Mouse (Mus musculus) urinary bladder, postnatal 36 days (tissue): ENCODE measurements around the gene I830077J02Rik.

ENCODE experiments used
- DNase-seq, 2 experiments: peaks; one replicate each; pipeline ENCODE4 v3.0.0; 2022; ENCODE audit warnings: low spot score in 2 of 2, mixed read lengths in 1 of 2

I830077J02Rik gene

DNA sequence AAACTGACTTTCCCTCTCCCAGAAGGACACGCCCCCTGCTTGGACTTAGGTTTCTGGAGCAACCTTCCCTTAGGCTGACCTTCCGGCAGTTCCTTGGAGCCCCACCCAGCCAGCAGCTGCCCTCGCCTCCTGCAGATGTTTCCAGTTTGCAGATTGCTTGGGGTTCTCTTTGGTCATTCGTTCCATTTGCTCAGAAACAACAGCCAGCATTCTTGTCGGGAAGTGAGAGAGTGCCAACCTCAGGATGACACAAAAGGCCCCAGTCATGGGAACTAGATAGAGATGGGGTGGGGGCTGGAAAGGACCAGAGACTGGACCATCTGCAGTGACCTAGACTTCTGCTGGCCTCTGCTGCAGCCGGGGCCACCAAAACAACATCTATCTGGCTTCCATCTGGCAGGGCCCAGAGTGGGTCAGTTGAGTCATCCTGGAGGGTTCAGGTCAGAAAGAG is 38.5 kb downstream of the I830077J02Rik start:
- peak in 1 of 2 experiments; percentile 49 for DNase-seq

DNA sequence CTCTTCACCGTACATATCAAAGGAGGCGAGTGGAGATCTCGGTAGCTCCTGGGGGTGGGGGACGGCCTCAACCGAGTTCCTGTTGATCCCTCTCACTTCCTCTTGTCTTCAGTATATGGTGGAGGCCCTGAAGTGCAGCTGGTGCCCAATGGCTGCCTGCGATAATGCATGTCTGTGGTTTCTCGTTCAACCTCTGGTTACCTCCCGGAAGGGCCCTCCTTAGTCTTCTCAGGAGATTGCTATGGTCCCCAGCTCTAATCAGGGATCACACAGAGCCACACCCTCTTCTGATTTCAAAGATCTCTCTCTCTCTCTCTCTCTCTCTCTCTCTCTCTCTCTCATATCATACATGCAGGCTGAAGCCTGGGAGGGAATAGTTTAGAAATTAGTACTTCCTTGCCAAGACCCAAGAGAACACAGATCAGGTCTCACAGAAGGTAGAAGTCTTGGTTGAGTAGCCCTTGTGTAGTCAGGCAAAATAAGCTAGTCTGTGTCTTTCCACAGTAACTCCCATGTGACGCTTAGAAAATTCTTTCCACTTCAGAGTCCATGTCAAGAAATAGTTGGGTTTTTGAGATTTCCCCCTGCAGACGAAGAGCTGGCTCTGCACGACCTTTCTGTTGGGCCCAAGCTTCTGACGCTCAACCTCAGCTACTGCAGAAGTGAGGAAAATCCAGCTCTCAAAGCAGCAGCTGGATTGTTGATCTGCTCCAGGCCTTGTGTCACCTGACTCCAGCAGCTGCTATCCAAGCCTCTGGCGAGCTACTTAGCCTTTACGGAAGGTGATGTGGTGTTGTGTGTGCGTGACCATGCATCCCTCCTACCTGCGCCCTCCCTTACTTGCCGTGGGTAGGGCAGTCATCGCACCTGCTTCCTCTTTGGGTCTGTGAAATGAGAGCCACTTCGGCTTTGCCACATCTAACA is 39.6 kb downstream of the I830077J02Rik start:
- DNase-seq: no peak

DNA sequence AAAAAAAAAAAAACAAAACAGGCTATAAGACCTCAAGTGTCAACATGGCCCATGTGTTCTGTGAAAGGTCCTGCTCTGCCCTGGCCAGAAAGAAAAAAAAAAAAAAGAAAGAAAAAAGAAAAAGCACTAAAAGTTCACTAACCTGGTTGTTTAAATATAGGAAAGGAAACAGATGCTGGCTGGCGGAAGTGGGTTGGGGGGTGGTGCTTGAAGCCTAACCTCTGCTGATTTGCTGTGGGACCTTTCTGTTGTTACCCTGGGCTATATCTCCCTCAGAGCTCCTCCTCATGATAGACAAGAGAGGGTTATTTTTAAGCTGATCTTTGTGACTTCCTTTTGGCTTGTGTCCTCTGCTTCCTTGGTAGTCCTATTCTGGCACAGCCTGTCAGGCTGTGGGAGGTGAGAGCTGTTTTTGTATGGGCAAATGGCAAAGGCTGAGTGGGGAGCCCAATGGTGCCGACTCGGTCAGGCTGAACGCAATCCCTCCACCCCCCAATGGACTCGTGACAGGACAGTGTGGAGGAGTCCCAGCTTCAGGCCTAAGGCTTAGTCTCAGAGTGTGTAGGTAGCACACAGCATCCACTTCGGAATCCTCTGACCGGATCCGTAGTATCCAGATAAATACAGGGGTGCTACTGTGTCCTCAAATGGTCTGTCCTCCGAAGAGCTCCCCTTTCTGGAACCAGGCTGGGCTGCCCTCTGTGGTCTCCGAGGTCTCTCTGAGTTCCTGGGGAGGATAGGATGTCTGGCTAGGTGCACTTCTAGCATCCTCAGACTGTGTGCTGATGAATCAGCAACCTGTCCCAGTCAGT is 40.5 kb downstream of the I830077J02Rik start:
- no peak for DNase-seq

DNA sequence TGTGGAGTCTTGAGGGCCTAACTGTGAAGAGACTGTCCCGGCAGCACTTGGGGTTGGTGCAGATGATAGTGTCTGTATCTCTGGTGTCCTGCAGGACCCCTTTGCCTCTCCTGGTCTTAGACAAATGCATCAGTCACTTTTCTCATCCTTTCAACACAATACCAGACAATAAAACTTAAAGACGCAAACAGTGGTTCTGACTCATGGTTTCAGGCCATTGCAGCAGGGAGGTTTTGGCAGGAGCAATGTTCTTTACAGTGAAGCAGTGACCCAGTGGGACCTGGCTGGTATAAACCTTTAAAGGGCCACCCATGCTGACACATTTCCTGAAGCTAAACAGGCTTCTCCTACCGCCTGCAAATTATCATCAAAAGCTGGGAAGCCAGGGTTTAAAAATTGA is 41.3 kb downstream of the I830077J02Rik start:
- DNase-seq: no peak

DNA sequence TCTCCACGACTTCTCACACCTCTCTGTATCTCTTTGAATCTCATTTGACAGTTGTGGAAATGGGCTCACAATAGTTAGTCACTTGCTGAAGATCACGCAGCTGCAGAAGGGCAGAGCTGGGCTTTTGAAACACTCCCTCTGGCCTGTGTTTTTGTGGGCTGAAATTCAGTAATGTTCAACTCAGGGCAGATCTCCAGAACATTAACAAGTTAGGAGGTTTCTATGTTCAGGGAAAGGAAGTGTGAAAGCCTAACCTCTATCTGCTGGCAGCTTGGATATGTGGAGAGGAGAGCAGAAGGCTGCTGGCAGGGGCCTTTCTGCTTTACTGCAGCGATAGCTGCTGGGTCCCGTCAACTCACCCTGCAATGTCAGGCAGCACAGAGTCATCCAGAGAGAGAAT is 42.2 kb downstream of the I830077J02Rik start:
- no peak for DNase-seq

DNA sequence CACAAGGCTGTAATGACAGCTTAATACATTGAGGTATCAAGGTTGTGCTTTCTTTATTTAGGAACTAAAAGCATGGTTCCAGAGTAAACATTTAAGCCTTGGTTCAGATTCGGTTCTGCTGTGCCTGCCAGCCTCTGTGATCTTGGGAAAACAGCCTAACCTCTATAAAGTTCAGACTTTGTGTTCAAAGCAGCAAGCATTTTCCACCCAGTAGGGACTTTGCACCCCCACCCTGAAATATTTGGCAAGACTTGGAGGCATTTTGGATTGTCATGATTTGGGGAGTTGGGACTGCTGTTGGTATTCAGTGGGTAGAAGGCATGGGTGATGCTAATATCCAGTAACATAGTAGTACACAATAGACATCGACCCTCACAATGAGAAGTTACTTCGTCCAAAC is 43.5 kb downstream of the I830077J02Rik start:
- DNase-seq: no peak

DNA sequence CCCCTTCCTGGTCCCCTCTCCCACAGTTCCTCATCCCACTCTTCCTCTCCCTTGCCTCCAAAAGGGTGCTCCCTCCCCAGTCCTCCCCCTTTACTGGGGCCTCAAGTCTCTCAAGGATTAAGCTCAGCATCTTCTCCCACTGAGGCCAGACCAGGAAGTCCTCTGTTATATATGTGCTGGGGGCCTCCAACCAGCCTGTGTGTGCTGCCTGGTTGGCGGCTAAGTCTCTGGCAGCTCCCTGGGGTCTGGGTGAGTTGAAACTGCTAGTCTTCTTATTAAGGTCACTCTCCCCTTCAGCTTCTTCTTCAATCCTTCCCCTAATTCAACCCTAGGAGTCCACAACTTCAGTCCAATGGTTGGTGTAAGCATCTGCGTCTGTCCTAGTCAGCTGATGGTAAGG is 49.4 kb downstream of the I830077J02Rik start:
- no peak for DNase-seq

DNA sequence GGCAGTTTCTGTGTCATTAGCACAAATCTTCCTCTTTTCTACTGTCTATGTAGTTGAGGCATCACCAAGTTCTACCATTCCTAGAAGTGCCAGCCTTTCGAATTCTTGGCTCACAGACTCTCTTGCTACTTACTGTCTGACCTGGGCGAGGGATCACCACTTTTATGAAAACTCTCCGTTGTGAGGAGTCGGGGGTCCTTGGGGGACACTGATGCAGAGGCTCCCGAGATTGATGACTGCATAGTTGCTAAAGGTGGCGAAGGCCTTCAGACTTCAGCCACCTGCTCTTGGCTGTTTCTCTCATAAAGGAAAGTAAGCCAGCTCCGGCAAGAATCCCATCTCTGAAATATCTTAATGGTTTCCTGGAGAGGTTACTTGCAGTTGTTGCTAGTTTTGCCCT is 50.4 kb downstream of the I830077J02Rik start:
- no peak for DNase-seq

DNA sequence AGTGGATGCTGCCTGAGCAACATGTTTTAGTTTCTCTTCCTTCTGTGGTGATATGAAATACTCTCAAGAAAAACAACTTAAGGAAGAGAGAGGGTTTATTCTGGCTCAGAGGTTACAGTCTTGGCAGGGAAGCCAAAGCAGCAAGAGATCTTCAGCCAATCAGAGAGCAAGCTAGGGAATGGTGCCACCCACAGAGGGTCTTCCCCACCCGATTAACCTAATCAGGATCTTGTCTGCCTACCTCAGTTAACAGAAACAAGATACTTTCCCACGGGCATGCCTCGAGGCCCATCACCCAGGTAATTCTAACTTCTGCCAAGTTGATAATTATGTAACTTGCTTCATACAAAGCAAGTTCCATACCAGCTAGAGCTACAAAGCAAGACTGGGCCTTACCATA is 52.0 kb downstream of the I830077J02Rik start:
- no peak for DNase-seq

DNA sequence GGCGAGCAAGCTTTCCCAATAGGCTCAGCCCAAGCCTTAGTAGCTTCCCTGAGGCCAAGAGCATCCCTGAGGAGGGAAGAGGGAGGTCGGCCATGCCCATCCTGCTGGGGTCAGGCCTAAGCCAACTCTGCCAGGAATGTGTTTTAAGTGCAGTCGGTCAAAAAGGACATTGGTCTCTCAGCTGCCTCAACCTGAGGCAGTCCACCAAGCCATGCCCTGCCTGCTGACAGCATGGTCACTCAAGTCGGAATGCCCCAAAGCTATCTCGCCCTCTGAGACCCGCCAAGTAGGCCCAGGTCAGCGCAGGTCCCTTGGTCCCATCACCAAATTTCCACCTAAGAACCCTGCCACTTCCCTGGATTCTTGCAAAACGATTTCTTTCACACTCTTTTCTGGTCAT is 53.7 kb downstream of the I830077J02Rik start:
- no peak for DNase-seq

DNA sequence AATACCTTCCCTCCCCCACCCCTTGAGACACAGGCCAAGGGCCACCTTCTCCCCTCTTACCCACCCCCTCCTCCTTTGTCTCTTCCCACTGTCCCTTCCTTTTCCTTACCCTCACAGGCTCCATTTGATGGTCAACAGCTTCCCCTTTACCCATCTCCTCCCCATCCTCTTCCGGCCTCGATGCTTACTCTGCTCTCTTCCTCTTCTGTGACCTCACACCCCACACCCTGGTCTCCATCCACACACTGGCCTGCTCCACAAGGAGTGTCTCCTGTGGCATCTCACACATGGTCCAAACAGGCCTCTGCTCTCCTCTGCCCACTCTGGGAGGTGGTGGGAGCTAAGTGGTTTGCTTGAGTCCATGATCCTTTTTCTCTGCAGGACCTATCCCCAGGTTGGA is 54.5 kb downstream of the I830077J02Rik start:
- no peak for DNase-seq

DNA sequence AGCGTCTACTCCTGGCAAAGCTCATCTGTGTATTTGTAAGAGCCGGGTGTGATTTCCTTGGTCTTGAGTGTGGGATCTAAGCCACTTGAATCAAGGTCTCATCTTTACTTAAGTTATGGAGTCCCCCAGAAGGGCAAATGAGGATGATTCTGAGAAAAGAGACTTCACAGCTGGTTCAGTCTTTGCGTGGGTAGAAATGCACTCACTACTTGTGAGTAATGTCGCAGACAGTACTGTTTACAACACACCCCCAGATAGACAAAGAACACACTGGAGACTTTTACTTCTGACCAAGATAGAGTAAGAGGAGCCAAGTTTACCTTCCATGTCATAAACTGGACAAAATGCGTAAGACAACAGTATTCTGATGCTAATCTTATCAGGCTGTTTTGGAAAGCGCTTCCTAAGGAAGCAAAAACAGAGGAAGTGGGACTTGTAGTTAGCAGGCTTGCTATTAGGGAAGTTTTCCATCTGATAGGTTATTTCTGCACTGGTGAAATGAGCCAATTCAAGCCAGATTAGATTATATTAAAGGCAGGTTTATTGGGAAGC is 55.1 kb downstream of the I830077J02Rik start:
- no peak for DNase-seq

DNA sequence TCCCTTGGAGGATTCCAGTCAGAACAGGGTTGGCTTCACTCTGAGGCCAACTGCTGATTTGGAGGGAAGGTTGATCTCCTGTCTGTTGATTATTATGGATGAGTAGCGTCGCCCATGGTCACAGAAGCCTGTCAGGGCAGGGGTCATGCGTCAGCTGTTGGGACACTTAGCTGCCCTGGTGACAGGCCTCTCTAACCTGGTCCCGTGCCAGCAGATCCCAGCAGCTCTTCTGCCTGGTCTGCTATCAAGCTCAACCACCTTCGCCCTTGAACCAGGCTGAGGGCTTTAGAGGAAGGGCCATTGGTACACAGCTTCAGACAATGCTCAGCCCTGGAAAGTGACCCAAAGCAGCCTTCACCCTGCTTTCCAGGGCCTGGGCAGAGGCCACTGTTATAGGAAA is 56.4 kb downstream of the I830077J02Rik start:
- no peak for DNase-seq
